Mouse (Mus musculus) c-Kit-positive CD71-positive TER-119-positive erythroid progenitor cells, embryonic 14.5 days (primary cell): Measurements from ENCODE around the gene Prmt2.

ENCODE experiments used
- DNase-seq: peaks from one replicate; pipeline ENCODE4 v3.0.0-alpha.2; 2013; ENCODE audit warnings: low spot score

Gene Prmt2

DNA sequence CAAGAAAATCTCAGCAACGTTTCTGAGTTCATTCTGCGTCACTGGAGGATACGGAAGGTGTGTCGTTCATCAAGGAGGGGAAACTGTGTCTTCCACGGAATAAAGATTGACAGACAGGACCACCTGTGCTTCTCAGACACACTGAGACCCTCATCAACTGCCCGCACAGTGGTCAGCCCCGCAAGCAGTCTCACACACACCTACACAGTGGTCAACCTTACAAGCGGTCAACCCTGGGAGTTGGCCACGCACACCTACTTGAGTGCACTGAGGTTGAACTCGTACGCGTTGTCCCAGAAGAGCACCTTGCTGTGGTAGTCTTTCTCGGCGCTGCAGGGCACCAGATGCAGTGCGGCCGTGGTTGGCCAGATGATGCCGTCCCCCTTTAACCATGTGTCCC is 20.6 kb downstream of the Prmt2 start:
- DNase-seq: no peak

DNA sequence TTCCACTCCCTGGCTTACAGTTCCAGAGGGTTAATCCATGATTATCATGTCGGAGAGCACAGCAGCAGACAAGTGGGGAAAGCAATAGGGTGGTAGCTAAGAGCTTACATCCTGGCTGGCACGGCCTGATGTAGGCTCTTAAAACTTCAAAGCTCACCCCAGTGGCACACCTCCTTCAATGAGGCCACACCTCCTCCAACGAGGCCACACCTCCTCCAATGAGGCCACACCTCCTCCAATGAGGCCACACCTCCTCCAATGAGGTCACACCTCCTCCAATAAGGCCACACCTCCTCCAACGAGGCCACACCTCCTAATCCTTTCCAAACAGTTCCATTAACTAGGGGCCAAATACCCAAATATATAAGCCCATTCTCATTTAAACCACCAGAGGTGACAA is 23.5 kb downstream of the Prmt2 start:
- DNase-seq: no peak

DNA sequence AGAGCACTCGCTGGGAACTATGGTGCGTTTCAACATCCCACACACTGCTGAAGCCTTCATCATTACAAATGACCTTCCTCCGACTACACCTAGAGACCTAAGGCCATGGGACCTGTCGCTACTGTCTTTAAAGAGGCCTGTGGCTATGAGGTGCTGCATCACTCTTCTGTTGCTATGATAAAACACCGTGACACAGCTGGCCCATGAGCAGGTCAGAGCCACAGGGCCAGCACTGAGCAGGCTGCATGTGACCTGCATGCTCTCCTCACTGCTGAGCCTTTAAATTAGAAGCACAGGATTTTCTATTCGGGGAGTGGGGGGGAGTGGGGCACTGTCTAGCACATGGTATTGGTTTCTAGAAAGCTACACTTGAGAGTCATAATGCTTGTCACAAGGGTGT is 25.5 kb downstream of the Prmt2 start:
- DNase-seq: no peak

DNA sequence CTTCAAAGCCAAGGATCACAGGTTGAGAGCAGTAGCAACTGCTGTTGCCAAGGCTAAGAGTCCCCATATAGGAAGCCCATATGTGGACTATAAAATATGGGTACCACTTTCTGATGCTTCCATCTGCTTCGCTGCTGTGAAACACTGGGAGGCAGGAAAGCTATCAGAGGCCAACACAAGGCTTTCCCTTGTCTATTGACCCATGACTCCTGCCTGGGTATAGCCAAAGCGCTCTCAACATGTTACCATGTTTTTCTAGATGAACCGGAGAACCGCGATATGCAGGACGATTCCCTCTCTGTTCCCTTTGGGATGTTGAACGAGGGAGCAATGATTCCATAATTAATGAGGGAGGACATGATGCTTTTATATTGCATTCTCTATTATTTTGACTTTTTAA is 26.9 kb downstream of the Prmt2 start:
- DNase-seq: no peak

DNA sequence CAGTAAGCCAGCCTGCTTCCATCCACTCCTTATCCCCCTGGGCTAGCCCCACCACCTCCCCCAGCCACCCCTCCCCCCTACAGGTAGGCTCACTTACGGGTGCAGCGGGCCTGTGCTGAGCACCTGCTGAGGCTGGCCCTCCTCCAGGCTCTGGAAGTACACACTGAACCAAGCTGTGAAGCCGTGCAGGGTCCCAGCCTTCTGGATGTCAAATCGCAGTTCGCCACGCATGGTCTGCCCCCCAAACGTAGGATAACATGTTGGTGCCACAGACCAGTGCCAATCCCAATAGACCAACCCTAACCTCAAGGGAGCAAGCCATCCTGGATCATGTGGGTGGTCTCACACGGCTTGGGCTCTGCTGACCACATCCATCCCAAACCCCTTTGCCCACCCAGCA is 28.4 kb downstream of the Prmt2 start:
- DNase-seq: no peak

DNA sequence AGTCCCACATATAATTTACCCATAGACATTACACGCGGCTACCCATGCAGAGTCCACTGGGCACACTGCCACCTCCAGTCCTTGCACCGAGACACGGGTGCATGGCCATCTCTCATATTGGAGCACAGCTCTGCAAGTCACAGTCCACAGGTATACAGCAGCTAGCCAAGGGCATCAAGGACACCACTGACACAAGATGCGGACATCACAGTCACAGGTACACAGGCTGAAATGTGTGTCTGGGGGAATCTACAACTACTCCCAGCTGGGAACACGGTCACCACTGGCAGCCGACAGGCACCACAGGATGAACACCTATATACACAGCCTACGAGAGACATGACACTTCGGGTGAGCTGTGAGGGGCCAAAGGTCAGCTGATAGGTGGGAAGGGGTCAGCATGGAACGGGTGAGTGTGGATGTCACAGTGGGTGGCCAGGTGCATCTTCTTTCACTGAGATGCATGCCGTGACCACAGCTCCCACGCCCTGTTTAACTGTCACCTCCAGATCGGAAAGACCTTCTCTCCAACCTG is 30.3 kb downstream of the Prmt2 start:
- DNase-seq: no peak

DNA sequence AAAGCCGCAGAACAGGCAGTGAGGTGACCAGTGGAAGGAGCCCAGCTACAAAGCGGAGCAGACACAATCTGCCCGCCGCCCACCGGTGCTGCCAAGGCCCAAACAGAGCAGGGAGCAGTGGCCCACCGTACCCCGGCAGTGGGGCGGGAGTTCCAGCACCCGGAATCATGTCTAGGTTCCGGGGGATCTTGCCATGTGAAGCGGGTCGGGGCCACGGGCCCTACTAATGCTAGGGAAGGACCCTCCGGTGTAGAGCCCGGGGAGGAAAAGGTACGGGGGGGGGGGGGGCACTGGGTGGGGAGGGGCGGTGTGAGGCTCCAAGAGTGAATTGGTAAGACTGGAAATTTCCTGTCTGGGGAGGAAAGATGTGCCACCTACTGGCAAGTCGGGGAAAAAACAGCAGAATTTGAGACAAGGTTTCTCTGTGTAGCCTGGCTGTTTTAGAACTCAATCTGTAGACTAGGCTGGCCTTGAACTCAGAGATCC is 33.8 kb downstream of the Prmt2 start:
- no peak for DNase-seq

DNA sequence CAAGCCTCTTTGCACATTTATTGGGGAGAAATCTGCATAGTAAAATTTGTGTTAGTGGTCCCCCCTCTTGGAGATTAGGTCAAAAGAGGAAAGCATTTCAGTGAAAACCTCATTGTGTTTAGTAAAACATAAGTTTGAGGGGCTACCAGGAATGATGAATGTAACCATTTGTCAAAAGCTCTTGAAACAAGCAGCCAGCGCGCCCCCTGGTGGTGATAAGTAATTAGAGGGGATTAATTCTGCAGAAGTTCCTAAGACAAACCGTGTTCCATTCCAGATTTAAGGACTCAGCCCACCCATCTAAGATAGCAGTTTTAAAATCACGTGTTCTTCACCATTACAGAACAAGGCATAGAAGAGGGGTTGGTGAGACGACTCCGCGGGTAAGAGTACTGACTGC is 35.7 kb downstream of the Prmt2 start:
- DNase-seq: peak; percentile 64

DNA sequence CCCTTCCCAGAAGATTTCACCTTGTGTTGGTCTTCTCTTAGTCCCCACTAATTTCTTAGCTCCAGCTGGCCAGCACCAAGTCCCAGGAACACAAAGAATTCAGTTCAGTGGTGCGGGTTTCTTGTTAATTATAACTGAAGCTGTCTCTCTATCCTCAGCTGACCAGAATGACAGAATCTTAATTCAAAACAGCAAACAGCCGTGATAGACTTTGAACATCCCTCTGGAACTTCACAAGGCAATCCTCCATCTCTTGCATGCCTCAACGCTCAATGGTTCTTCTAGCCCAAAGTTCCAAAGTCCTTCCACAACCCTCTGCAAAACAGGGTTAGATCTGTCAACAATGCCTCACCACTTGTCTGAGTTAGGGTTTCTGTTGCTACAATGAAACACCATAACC is 36.2 kb downstream of the Prmt2 start:
- DNase-seq: no peak

DNA sequence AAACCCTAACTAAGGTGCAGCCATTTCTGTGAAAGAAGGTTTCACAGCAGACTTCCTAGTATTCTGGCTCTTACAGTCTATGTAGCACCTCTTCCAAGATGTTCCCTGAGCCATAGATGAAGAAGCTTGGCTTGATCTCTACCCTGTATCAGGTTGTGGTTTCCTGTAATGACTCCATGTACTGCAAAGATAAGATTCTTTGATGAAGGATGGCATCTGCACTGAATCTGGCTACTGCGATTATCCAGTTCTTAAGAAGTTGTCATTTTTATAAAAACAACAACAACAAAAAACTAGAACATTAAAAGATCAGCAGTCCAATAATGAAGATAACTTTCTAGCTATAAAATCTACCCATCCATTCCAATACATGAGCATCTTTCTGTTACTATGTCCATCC is 49.7 kb downstream of the Prmt2 start:
- DNase-seq: no peak

DNA sequence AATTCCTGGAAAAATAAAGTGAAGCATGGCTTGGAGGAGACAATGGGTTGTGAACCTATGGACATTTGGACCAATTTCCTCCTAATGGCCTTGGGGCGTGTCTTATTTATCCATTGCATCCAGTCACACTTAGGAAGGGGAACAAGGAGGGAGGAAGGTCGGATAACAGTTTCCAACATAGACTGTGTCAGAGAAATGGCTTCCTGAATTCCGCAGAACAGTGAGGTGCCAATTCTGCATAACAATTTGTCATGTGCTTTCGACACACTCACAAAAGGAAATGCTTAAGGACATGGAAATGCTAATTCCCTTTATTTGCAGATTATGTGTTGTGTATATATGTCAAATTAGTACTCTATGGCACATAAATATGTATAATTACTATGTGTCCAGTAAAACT is 52.4 kb downstream of the Prmt2 start:
- DNase-seq: no peak

DNA sequence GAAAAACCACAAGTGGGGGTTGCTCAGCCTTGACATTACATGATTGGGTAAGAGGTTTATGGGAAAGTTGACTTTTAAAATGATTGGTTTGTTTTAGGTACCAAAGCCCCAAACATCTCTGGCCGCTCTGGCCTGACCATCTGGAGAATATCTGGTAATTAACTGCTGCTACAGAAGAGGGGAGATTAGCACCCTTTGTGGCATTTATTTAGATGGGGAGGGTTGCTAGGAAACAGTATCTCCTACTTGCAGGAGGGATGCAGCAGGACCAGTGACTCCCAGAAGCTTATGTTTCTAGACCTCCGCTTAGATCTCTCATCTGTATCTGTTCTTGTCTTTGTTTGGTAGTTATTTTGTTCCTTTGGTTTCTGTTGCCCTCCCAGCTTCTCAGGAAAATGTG is 62.8 kb downstream of the Prmt2 start:
- DNase-seq: no peak

DNA sequence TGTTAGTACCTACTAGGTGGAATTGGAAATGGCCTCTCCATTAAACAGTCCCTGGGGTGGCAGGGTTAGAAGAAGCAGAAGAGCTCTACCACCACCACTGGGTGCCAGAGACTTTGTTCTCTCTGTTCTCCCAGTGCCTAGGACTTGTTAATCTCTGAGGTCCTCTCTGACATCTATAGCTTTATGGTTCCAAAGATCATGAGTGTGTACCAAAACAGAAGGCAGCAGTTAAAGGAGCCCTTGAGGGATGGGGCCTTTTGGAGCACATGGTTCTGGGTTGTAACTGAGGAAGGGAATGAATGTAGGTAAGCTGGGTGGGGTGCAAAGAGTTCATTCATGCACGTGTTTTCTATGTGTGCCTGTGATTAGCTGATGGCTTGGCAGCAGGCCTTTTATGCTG is 79.7 kb downstream of the Prmt2 start:
- no peak for DNase-seq

DNA sequence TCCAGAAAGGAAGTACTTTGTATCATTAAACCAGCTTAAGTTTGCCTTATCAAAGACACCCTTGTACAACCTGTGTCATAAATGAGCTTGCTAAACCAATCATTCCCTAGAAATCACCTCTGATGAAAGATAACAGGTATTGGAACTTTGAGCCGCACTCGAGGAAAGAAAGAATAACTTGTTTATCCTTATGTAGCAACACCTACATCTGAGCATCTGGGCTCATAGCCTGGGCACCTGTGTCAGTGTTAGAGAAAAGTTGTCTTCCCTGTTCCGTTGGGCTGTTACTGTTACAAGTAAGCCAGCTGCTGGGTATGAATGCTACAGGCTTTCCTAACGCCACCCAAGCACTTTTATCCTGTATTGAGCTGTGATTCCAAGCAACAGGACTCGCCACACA is 80.1 kb downstream of the Prmt2 start:
- DNase-seq: no peak
